Mouse (Mus musculus) hindbrain, embryonic 16.5 days (tissue): Measurements from ENCODE around the gene Vps51. TPM values are rescaled to one million over a fixed set of nuclear protein-coding genes. Genes with fewer than 3 reads are reported as not detected.

ENCODE experiments used
- ATAC-seq: fragments of 200-750 bp; cut with Nextera tagmentation; 2 replicates; pipeline ENCODE4 v1.8.0; 2017; ENCODE audit warnings: moderate TSS enrichment, moderate library complexity
- H3K27ac ChIP-seq: fragments of 300-500 bp; sonication (generic); 2 replicates; pipeline ENCODE4 v1.5.1; 2014; ENCODE audit warnings: low read depth, mild to moderate bottlenecking, control low read depth, low read length, moderate library complexity
- H3K27me3 ChIP-seq: fragments of 300-500 bp; sonication (generic); replicated peaks from 2 replicates; pipeline ENCODE4 v1.6.1; 2014; ENCODE audit warnings: low read length; ENCODE audit not compliant: control insufficient read depth, insufficient read depth
- H3K36me3 ChIP-seq: fragments of 300-500 bp; sonication (generic); 2 replicates; pipeline ENCODE4 v1.6.1; 2014; ENCODE audit warnings: mild to moderate bottlenecking, low read length, moderate library complexity, mixed read lengths; ENCODE audit not compliant: control insufficient read depth, insufficient read depth
- H3K4me1 ChIP-seq: fragments of 300-500 bp; sonication (generic); 2 replicates; pipeline ENCODE4 v1.6.1; 2014; ENCODE audit warnings: low read depth, low read length; ENCODE audit not compliant: control insufficient read depth, insufficient read depth
- H3K4me2 ChIP-seq: fragments of 300-500 bp; sonication (generic); 2 replicates; pipeline ENCODE4 v1.6.1; 2014; ENCODE audit warnings: mild to moderate bottlenecking, low read length, control low read depth, moderate library complexity
- H3K4me3 ChIP-seq: fragments of 300-500 bp; sonication (generic); 2 replicates; pipeline ENCODE4 v1.5.1; 2014; ENCODE audit warnings: mild to moderate bottlenecking, low read length, control low read depth, moderate library complexity
- H3K9ac ChIP-seq: fragments of 300-500 bp; sonication (generic); 2 replicates; pipeline ENCODE4 v1.6.1; 2014; ENCODE audit warnings: low read depth, mild to moderate bottlenecking, control low read depth, low read length, moderate library complexity
- H3K9me3 ChIP-seq: fragments of 300-500 bp; sonication (generic); 2 replicates; pipeline ENCODE4 v1.6.1; 2014; ENCODE audit warnings: mild to moderate bottlenecking, low read length, moderate library complexity; ENCODE audit not compliant: control insufficient read depth
- WGBS: fragments of 180-500 bp; shearing (Covaris S2); extraction: QIAGEN DNeasy Blood & Tissue Kit; methylation state at CpG from one replicate; pipeline ENCODE4 v1.1.7; 2014; 5-methylcytosine and 5-hydroxymethylcytosine counted together
- polyA plus RNA-seq: library from polyadenylated mRNA; unstranded; fragments of >200 nt; fragmentation: Nextera tagmentation; extraction: Ambion mirVana; gene quantifications from 2 replicates; pipeline ENCODE4 v1.2.1, GENCODE M21; 2015

Gene Vps51
- polyA plus RNA-seq, 1 experiment from 2014 or later, result 91.3 TPM

DNA sequence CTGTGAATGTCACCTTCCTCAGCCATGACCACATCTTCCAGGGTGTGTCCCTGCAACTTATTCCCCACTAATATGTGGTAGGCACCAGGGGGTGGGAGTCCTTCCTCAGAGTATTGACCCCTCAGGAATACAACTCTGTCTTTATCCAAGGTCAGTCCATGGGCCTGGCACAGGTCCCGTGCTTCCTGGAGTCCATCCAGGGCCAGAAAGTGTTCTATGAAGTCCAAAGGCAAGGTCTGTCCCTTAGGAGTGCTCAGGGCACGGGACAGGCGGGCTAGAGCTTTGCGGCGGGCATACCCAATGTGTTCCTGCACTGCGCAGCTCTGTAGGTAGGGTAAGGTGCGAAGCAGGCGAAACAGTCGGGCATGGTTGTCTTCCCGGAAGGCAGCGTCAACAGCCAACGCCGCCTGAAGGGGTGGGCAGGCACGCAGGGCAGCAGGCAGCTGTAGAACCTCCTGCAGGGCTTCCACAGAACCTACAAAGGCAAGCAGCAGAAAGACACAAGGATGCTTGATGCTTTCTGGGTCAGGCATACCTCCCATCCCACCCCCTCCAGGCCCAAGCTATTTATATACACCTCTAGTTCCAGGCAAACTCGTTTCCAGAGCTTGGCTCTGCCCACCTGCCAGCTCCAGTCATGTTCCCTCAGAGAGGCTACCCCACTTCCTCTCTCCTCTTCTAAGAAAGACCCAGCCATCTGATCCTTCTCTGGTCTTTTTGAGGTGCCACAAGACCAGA, 39.3 kb upstream of the Vps51 start:
- Histone ChIP-seq H3K27me3 (no peaks in the 10 kb centered on the region), H3K4me2 (peak overlapping the region; percentile 90; the same call in 1 of the 2 replicates), H3K27ac (no peak overlapping the region), H3K4me3 (no peak overlapping the region), H3K36me3 (peaks cover 23% of the 10 kb centered on the region), H3K9ac (0 out of 2 replicates have a peak overlapping the region, but pooled peaks have one; percentile 19), H3K4me1 (peaks cover 15% of the 10 kb centered on the region), H3K9me3 (no peaks in the 10 kb centered on the region)
- ATAC-seq, result no peak
- WGBS, result 92% methylated on average over 15 of the region's 15 CpGs

DNA sequence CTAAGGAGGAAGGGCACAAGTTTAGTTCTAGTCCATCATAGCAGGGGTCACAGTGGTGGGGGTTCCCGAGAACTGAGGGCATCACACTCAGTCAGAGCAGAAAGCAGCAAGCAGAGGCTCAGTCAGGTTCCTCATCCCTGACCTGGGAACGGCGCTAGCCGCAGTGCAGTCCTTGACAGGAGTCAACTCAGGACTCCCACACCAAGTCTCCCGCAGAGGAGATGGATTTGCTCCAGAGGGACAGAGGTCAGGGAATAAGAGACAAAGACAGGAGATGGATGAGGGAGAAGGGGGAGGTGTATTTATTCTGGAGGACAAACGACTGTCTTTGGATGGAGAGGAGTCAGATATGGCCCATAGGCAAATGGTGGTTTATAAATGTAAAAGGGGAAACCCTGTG, 36.1 kb upstream of the Vps51 start:
- H3K4me3 ChIP-seq, result no peak overlapping the region
- H3K27me3 ChIP-seq, result no peaks in the 10 kb centered on the region
- no peak for ATAC-seq
- no peak overlapping the region for H3K27ac ChIP-seq
- H3K4me2 ChIP-seq, result no peak overlapping the region
- no peaks in the 10 kb centered on the region for H3K9me3 ChIP-seq
- no peak overlapping the region for H3K9ac ChIP-seq
- peaks cover 17% of the 10 kb centered on the region for H3K36me3 ChIP-seq
- H3K4me1 ChIP-seq, result peaks cover 11% of the 10 kb centered on the region
- 61% methylated on average over 6 of the region's 6 CpGs for WGBS

DNA sequence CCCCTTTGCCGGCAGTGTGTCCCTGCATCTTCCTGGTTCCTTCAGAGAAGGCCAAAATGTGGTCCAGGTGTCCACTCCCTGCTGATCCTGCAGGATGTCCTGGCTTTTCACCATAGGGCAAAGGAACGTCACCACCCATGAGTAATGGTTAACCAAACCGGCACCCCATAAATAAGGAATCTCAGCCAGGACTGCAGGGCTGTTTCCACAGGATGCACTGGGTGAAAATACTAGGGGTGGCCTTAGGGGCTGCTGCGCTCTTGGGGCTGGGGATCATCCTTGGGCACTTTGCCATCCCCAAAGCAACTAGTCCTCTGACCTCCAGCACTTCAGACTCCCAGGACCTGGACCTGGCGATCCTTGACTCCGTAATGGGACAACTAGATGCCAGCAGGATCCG, 28.6 kb upstream of the Vps51 start, which contains the start of gene Naaladl1:
Gene Naaladl1, plus strand, starts transcription at position 197 of the 400 bp plus-strand sequence.
- Histone ChIP-seq H3K9ac (no peak within 1 kb of the TSS), H3K9me3 (no peaks in the 10 kb centered on the region), H3K36me3 (no peaks in the 10 kb centered on the region), H3K4me2 (no peak within 1 kb of the TSS), H3K4me3 (no peak within 1 kb of the TSS), H3K4me1 (no peaks in the 10 kb centered on the region), H3K27ac (no peak within 1 kb of the TSS), H3K27me3 (no peaks in the 10 kb centered on the region)
- ATAC-seq, result no peak
- 83% methylated on average over 7 of the region's 7 CpGs for whole genome bisulfite sequencing

DNA sequence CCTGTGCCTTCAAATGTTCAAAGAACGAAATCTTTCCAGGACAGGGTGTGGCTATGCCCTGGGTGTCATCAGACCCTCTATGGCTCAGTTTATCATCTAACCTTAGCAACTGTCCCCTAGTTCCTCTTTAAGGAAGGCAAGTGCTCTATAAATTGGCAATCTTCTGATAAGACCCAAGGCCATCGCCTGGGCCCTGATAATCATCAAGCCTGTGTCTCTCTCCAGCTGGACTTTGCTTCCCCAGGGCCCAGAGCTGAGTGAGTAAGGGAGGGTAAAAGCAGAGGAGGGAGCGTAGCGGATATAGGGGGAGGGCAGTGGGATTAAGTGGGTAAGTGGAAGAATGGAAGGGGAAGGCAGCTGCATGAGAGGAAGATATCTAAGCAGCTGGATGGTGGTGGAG, 27.4 kb upstream of the Vps51 start:
- H3K4me1 ChIP-seq, result no peaks in the 10 kb centered on the region
- no peak for ATAC-seq
- no peak overlapping the region for H3K27ac ChIP-seq
- no peaks in the 10 kb centered on the region for H3K27me3 ChIP-seq
- no peak overlapping the region for H3K9ac ChIP-seq
- no peak overlapping the region for H3K4me3 ChIP-seq
- no peaks in the 10 kb centered on the region for H3K36me3 ChIP-seq
- WGBS, result 84% methylated on average over 4 of the region's 4 CpGs
- H3K9me3 ChIP-seq, result no peaks in the 10 kb centered on the region
- no peak overlapping the region for H3K4me2 ChIP-seq

DNA sequence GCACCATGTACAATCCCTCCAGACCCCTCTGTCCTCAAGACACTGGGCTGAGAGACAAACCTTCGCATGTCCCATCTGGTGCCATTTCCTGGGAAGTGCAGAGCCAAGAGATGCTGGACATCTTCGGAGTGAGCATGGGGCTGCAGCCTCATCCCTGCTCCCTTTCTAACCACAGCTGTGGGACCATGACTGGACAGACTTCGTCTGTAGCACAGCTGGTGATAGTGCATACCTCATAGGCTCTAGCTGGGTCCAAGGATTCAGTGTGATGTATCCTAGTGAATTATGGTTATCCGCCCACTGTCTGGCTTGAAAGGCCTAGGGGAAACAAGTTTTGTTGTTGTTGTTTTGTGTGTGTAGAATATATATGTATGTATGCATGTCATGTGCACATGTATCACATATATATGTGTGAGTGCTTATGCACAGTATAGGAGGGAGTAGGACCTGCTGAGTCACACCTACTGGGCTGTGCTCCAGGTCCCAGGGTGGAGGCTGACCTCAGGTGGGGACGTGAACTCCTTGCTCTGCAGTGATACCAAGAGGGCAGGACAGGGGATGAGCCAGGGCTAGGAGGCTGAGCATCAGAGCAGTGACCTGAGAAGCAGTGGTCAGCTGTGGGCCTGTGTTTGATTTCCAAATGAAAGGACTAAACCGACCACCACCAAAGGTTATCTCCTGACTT, 25.3 kb upstream of the Vps51 start:
- ATAC-seq, result no peak
- Histone ChIP-seq H3K4me2 (no peak overlapping the region), H3K9ac (no peak overlapping the region), H3K27ac (no peak overlapping the region), H3K9me3 (no peaks in the 10 kb centered on the region), H3K27me3 (no peaks in the 10 kb centered on the region), H3K4me1 (no peaks in the 10 kb centered on the region), H3K36me3 (no peaks in the 10 kb centered on the region), H3K4me3 (no peak overlapping the region)
- WGBS, result 78% methylated on average over 6 of the region's 6 CpGs

DNA sequence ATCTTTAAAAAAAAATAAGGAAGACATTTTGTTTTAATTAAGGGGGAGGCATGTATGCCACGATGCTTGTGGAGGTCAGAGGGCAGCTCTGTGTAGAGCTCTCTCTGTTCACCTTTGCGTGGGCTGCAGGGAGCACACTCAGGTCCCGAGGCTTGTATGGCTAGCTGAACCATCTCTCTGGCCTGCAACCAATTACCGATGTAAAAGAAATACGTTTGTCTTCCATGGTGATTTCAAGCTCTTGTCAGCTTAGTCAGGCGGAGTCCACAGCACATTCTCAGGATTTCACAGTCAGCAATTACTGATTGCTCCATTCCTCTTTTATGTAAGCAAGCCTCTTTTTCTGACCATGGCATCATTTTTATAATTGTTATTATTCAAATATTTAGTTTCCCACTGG, 24.2 kb upstream of the Vps51 start:
- 65% methylated on average over 6 of the region's 6 CpGs for WGBS
- H3K4me3 ChIP-seq, result no peak overlapping the region
- no peak overlapping the region for H3K27ac ChIP-seq
- no peaks in the 10 kb centered on the region for H3K27me3 ChIP-seq
- no peak overlapping the region for H3K4me2 ChIP-seq
- no peaks in the 10 kb centered on the region for H3K9me3 ChIP-seq
- ATAC-seq, result no peak
- no peak overlapping the region for H3K9ac ChIP-seq
- no peaks in the 10 kb centered on the region for H3K4me1 ChIP-seq
- no peaks in the 10 kb centered on the region for H3K36me3 ChIP-seq

DNA sequence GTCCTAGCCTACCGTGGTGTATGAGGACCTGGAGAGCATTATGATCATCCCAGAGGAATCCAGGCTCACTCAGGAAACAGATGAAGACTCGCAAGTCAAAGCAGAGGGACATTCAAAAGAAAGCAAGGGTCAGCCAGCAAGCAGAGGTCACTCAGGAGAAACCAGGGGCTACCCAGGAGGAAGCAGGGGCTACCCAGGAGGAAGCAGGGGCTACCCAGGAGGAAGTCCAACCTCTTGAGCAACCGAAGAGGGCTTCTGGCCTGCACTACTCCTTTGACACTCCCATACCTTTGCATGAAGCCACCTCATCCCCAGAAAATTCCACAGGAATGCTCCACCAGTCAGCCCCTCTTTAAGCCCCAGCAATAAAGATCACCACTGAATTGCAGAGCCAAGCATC, 20.8 kb upstream of the Vps51 start:
- H3K9me3 ChIP-seq, result no peaks in the 10 kb centered on the region

DNA sequence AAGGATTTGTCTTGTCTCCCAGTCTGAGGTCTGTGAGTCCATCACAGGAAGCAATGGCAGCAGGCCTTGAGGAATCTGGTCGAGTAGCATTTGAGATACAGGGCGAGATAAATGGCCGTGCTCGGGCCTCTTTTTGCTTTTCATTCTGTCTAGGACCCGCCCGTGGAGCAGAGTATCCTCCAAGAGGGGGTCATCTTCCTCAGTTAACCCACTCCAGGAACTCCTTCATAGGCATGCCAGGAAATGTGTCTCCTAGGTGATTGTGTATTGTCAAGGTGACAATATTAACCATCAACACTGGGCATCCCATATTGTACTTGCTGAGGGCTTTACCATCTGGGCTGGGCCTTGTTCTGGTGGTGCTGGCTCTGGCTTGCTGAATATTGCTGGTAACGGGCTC, 17.1 kb upstream of the Vps51 start, which contains the start of gene AC131692.1:
Gene AC131692.1, plus strand, starts transcription at position 301 of the 400 bp plus-strand sequence.
- H3K4me3 ChIP-seq, result no peak within 1 kb of the TSS
- H3K9ac ChIP-seq, result no peak within 1 kb of the TSS
- no peaks in the 10 kb centered on the region for H3K4me1 ChIP-seq
- H3K27ac ChIP-seq, result no peak within 1 kb of the TSS
- no peaks in the 10 kb centered on the region for H3K9me3 ChIP-seq
- ATAC-seq, result no peak
- H3K4me2 ChIP-seq, result no peak within 1 kb of the TSS
- H3K27me3 ChIP-seq, result no peaks in the 10 kb centered on the region
- 90% methylated on average over 7 of the region's 7 CpGs for WGBS
- H3K36me3 ChIP-seq, result no peaks in the 10 kb centered on the region

More for the DNA sequence above, 20.8 kb upstream of the Vps51 start:
- no peak overlapping the region for H3K4me2 ChIP-seq
- WGBS, result 80% methylated on average over 3 of the region's 3 CpGs
- no peaks in the 10 kb centered on the region for H3K27me3 ChIP-seq
- no peak overlapping the region for H3K9ac ChIP-seq
- ATAC-seq, result no peak
- H3K4me1 ChIP-seq, result no peaks in the 10 kb centered on the region
- no peaks in the 10 kb centered on the region for H3K36me3 ChIP-seq
- no peak overlapping the region for H3K4me3 ChIP-seq
- no peak overlapping the region for H3K27ac ChIP-seq

DNA sequence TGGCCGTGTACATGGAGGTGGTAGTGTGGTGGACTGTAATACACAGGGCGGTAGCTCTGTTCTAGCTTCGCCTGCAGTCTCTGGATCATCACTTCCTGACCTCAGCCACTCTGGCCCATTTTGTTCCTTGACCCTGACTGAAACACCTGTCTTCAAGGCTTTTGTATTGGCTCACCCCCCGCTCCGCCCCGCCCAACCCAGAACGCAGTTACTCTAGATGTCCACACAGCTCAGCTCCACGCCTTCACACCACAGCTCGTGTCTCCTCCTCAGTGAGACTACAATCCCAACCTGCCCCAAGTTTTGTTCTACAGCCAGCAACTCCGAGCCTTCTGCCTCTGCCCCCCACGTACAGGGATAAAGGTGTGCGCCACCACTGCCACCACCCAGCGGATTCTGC, 11.8 kb upstream of the Vps51 start:
- Histone ChIP-seq H3K4me3 (no peak overlapping the region), H3K4me1 (peaks cover 12% of the 10 kb centered on the region), H3K36me3 (no peaks in the 10 kb centered on the region), H3K9me3 (no peaks in the 10 kb centered on the region), H3K27me3 (no peaks in the 10 kb centered on the region), H3K4me2 (no peak overlapping the region), H3K27ac (no peak overlapping the region), H3K9ac (no peak overlapping the region)
- WGBS, result 91% methylated on average over 13 of the region's 13 CpGs
- no peak for ATAC-seq
